Mouse (Mus musculus): ENCODE data around the gene Ahcyl2.

GRCm38 (mm10) chr6:29782239-29782638 lies 14.4 kb downstream of the Ahcyl2 start:
- TF ChIP-seq POLR2A (IDR thresholded peaks at IDR 0.05; ENCODE audit: low read depth, low read length), result no peak
- no peak for TF ChIP-seq CTCF (IDR thresholded peaks at IDR 0.05; ENCODE audit: borderline replicate concordance, insufficient read depth, low read length)
